Mouse (Mus musculus) small intestine, adult 2 months (tissue): Measurements from ENCODE around the gene Atl2.

Experiments
- CTCF ChIP-seq: fragments of 200-500 bp; IDR thresholded peaks from 2 replicates; pipeline ENCODE4 v1.5.1; 2012; ENCODE audit warnings: low read depth, mild to moderate bottlenecking, control low read depth, inconsistent platforms, low read length, moderate library complexity, mixed read lengths; ENCODE audit not compliant: insufficient replicate concordance, insufficient read length; ENCODE audit errors: extremely low read depth
- POLR2A ChIP-seq: fragments of 200-500 bp; IDR thresholded peaks from 2 replicates; pipeline ENCODE4 v1.6.1; 2012; ENCODE audit warnings: low read depth, mild to moderate bottlenecking, control low read depth, inconsistent platforms, low read length, moderate library complexity

DNA sequence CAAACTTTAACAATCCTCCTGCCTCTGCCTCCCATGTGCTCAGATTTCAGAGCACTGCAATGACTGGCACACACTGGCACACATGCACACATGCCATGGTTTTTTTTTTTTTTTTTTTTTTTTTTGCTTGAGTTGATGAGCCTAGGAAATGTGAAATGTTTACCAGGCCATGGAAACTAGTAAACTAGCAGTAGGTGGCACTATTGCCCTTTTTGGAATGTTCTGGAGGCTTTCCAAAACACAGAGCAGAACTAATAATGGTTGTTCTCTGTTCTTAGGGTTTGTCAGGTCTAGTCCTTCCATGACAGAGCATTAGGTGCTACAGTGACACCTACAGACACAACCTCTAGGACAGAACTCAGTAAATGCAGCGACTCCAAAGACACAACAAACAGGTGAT, 33.9 kb downstream of the Atl2 start:
- TF ChIP-seq CTCF (no peak), POLR2A (no peak)
